Mouse (Mus musculus): ENCODE results near the gene Fmnl2.

- TF ChIP-seq POLR2A (IDR thresholded peaks at IDR 0.05; ENCODE audit: low read depth, low read length) (no peak), CTCF (conservative IDR thresholded peaks at IDR 0.05; ENCODE audit: insufficient read depth, insufficient read length, low read depth, low read length) (no peak)
Measured at GRCm38 (mm10) chr2:52873276-52874063, 15.8 kb downstream of the Fmnl2 start.

All from kidney, adult 2 months (tissue).